Mouse (Mus musculus): ENCODE results near the gene Oxa1l. TPM values are rescaled to one million over a fixed set of nuclear protein-coding genes. Genes with fewer than 3 reads are reported as not detected.

Oxa1l gene
- polyA plus RNA-seq, 1 experiment = not detected

DNA sequence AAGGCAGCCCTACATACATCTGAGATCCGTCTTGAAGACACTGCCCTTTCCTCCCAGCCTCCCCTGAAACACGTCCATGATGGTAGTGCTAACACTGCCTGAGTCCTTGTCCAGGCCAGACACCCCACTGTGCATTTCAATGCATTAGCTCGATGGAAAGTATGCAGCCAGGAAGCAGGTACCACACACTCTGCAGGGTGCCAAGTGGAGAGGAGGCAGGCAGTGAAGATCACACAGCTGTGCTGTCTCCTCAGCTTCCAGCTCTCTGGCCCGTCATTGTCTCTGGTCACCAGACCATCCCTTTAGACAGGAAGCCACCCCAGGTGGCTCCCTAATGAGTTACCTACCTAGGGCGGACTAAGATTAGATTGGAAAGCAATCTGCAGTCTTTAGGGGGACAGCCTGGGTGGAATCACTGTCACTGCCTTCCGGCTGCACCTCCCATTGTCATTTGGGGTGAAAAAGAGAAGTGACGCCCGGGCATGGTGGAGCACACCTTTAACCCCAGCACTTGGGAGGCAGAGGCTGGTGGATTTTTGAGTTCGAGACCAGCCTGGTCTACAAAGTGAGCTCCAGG, 51.5 kb downstream of the Oxa1l start:
- H3K4me3 ChIP-seq (ENCODE audit: insufficient read depth, low read depth, low read length) = no peak overlapping the region
- WGBS = 65% methylated on average over 9 of the region's 9 CpGs
- peaks cover 7% of the 10 kb centered on the region; the same call in 1 of the 2 replicates for H3K4me1 ChIP-seq (ENCODE audit: control insufficient read depth, insufficient read depth, low read length)
- no peak overlapping the region for H3K27ac ChIP-seq (ENCODE audit: insufficient read depth, low read depth, low read length)
- TF ChIP-seq CTCF (IDR thresholded peaks at IDR 0.05; ENCODE audit: insufficient read depth, low read depth, low read length) (no peak), POLR2A (IDR thresholded peaks at IDR 0.05; ENCODE audit: insufficient read depth, low read depth, low read length) (no peak)

DNA sequence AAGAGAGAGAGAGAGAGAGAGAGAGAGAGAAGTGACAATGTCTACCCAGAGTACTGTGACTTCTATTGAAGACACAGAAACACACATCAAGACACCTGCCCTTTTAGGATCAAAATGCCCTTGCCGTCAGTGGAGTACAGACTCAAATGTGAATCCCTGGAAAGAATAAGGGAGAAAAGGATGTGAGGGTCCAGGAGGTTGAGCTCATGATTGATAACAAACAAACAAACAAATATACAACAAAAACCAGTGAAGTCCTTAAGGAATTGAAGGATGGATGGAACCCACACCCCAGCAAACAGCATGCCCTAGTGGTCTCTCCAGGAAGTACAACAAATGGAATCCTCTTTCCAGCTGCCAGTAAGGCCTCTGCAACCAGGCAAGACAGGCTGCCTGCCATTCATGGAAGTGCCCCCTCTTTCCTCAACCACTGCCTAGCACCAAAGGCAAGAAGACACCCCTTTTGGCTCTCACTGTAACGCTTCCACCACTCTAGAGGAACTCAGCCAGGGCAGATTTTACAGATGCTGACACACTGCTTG, 52.1 kb downstream of the Oxa1l start:
- TF ChIP-seq CTCF (IDR thresholded peaks at IDR 0.05; ENCODE audit: insufficient read depth, low read depth, low read length) (0 out of 2 replicates have a peak, but pooled peaks have one; percentile 3), POLR2A (IDR thresholded peaks at IDR 0.05; ENCODE audit: insufficient read depth, low read depth, low read length) (no peak)
- Histone ChIP-seq H3K4me3 (ENCODE audit: insufficient read depth, low read depth, low read length) (no peak overlapping the region), H3K4me1 (ENCODE audit: control insufficient read depth, insufficient read depth, low read length) (peaks cover 8% of the 10 kb centered on the region; the same call in 1 of the 2 replicates), H3K27ac (ENCODE audit: insufficient read depth, low read depth, low read length) (no peak overlapping the region)
- WGBS = 37% methylated on average over 2 of the region's 2 CpGs

DNA sequence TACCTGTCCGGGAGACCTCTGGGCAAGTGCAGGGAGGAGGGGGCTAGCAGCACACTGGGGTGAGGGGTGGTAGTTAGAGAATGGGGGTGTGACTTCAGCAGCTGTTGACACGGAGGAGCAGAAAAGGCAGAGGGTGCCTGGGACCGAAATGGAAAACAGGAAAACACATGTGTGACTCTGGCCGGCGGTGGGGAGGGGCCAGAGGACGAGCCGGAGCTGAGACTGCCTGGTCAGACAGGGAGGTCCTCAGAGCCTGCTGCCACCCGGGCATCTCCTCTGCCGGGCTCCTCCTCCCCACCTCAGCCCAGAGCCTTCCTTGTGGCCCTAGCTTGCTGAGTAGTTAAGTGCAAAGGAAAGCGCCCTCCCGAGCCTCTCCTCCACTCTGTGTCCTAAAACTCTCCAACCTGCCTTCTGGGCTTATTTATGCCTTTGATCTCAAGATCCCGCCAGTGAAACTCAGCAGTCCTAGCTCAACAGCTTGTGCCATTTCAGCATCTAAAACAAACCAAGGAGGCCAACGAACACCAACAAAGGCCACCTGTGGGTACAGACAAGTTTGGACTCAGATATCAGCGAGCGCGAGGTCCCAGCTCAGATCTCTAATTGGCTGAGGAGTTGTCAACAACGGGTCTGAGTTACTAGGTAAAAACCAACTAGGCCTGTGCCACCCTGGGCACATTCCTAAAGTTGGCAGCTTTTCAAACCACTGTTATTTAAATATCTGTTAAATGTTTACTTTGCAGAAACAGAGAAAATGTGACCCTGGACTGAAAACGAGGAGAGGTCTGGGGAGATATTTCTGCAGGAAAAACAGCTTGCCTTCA, 53.5 kb downstream of the Oxa1l start:
- H3K4me3 ChIP-seq (ENCODE audit: insufficient read depth, low read depth, low read length) = peak overlapping the region; percentile 3; the same call in 1 of the 2 replicates
- WGBS = 32% methylated on average over 18 of the region's 18 CpGs

DNA sequence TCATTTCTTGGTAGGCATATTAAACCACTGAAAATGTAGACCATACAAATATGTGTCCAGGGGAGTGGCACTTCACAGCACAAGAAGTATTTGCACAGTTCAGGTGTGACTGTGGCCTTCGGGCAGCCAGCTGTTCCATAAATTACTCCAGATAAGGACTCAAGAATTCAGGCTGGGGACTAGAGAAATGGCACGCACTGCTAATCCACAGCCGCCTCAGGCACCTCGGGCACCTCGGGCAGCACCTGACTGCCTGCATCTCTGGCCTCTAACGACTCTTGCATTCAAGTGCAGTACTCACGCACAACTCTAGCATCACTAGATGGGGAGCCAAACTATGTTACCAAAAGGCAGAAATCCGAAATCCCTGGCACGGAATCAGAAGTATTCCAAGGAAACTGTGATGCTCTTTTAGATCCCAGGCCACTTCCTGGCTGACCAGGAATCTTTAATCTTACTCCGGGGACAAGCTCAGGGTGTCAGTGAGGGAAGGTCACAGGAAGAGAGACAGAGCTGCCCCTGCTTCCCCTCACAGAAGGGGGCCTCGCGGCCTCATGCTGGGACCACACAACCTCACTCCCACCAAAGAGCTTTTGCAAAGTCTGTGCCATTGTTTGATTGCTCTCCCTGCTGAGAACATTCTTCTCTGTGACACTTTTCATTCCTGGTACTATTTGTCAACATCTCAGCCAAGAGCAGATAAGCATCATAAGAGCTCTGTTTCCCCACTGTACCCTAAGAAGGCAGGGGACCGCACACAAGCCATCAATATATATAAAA, 54.8 kb downstream of the Oxa1l start:
- TF ChIP-seq CTCF (IDR thresholded peaks at IDR 0.05; ENCODE audit: insufficient read depth, low read depth, low read length) = no peak
- 51% methylated on average over 13 of the region's 13 CpGs for WGBS
- Histone ChIP-seq H3K4me1 (ENCODE audit: control insufficient read depth, insufficient read depth, low read length) (peaks cover 8% of the 10 kb centered on the region; the same call in 1 of the 2 replicates), H3K4me3 (ENCODE audit: insufficient read depth, low read depth, low read length) (no peak overlapping the region), H3K27ac (ENCODE audit: insufficient read depth, low read depth, low read length) (no peak overlapping the region)

More for the DNA sequence above, 53.5 kb downstream of the Oxa1l start:
- no peak for TF ChIP-seq CTCF (IDR thresholded peaks at IDR 0.05; ENCODE audit: insufficient read depth, low read depth, low read length)
- TF ChIP-seq POLR2A (IDR thresholded peaks at IDR 0.05; ENCODE audit: insufficient read depth, low read depth, low read length) = no peak
- Histone ChIP-seq H3K27ac (ENCODE audit: insufficient read depth, low read depth, low read length) (no peak overlapping the region), H3K4me1 (ENCODE audit: control insufficient read depth, insufficient read depth, low read length) (peaks cover 8% of the 10 kb centered on the region; the same call in 1 of the 2 replicates)

DNA sequence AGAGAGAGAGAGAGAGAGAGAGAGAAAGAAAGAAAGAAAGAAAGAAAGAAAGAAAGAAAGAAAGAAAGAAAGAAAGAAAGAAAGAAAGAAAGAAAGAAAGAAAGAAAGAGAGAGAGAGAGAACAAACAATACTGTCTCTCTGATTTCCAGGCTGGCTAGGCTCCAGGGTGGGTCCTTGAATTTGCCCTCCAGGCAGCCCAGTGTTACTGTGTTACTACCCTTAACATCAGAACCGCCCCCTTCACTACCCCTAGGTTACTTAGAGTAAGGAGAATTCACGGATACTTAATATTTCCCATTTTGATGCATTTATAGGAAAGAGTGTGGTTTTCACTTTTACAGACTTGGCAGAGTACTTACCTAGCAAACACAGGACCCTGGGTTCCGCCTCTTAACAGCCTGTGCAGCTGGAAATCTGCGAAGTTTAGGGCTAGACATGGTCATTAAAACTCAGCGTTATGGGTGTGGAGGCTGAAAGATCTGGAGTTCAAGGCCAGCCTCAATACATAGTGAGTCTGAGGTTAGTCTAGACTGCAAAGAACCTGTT, 55.7 kb downstream of the Oxa1l start:
- TF ChIP-seq POLR2A (IDR thresholded peaks at IDR 0.05; ENCODE audit: insufficient read depth, low read depth, low read length) = no peak
- no peak for TF ChIP-seq CTCF (IDR thresholded peaks at IDR 0.05; ENCODE audit: insufficient read depth, low read depth, low read length)
- Histone ChIP-seq H3K4me3 (ENCODE audit: insufficient read depth, low read depth, low read length) (no peak overlapping the region), H3K27ac (ENCODE audit: insufficient read depth, low read depth, low read length) (no peak overlapping the region), H3K4me1 (ENCODE audit: control insufficient read depth, insufficient read depth, low read length) (peaks cover 8% of the 10 kb centered on the region; the same call in 1 of the 2 replicates)
- WGBS = 73% methylated on average over 5 of the region's 5 CpGs

DNA sequence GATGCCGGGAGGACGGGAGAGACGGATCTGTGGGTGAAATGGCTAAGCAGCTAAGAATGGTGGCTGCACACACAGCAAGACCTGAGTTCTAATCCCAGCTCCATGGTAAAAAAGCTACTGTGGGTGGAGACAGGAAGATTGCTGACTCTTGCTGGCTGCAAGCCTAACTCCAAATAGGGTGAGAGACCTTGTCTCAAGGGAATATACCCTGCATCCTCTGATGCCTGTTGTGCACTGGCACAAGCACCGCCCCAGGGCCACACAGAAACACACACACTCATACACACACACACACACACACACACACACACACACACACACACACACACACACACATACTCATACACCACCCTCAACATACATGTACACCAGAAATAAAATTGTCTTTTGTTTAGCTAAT, 56.2 kb downstream of the Oxa1l start:
- WGBS = 84% methylated on average over 4 of the region's 4 CpGs
- peaks cover 8% of the 10 kb centered on the region; the same call in 1 of the 2 replicates for H3K4me1 ChIP-seq (ENCODE audit: control insufficient read depth, insufficient read depth, low read length)
- H3K27ac ChIP-seq (ENCODE audit: insufficient read depth, low read depth, low read length) = no peak overlapping the region
- TF ChIP-seq CTCF (IDR thresholded peaks at IDR 0.05; ENCODE audit: insufficient read depth, low read depth, low read length) (no peak), POLR2A (IDR thresholded peaks at IDR 0.05; ENCODE audit: insufficient read depth, low read depth, low read length) (no peak)
- H3K4me3 ChIP-seq (ENCODE audit: insufficient read depth, low read depth, low read length) = no peak overlapping the region

DNA sequence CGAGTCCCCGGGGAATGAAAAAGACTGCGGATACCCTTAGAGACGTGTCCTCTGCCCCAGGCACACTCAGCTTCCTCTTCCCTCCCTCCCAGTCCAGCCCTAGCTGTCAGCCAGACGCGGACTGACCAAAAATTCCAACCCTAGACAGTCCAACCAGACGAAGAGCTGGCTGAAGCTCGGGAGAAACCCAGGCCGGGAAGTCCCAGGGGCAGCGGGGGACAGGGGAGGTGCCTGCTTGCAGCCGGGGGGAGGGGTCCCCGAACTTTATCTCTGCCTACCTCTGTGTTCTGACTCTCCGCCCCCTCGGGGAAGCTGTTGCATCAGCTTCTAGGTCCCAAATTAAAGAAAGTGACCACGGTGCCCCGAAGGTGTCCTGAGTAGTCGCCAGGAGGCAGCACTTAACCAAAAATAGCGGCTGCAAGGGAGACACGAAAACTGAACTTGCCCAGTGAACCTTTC, 57.0 kb downstream of the Oxa1l start, which contains the start of gene Slc7a7:
TSS of gene Slc7a7 (minus strand) at position 158 of the 459 bp plus-strand sequence.
- no peak within 1 kb of the TSS for H3K27ac ChIP-seq (ENCODE audit: insufficient read depth, low read depth, low read length)
- no peak for TF ChIP-seq CTCF (IDR thresholded peaks at IDR 0.05; ENCODE audit: insufficient read depth, low read depth, low read length)
- no peak for TF ChIP-seq POLR2A (IDR thresholded peaks at IDR 0.05; ENCODE audit: insufficient read depth, low read depth, low read length)
- 34% methylated on average over 19 of the region's 19 CpGs for WGBS
- H3K4me1 ChIP-seq (ENCODE audit: control insufficient read depth, insufficient read depth, low read length) = peaks cover 8% of the 10 kb centered on the region; the same call in 1 of the 2 replicates
- H3K4me3 ChIP-seq (ENCODE audit: insufficient read depth, low read depth, low read length) = no peak within 1 kb of the TSS

Other genes starting within 250 kb of the Oxa1l start
- gene Dad1, start 106.7 kb upstream of the Oxa1l start, polyA plus RNA-seq (2012; ENCODE audit: insufficient read depth, insufficient read length, low replicate concordance, missing spikeins) = not detected in 2 replicates
- gene Abhd4, start 106.6 kb upstream of the Oxa1l start, polyA plus RNA-seq (2012; ENCODE audit: insufficient read depth, insufficient read length, low replicate concordance, missing spikeins) = not detected in 2 replicates
- not detected in 2 replicates for gene Olfr49, start 75.9 kb upstream of the Oxa1l start, polyA plus RNA-seq (2012; ENCODE audit: insufficient read depth, insufficient read length, low replicate concordance, missing spikeins)
- not detected in 2 replicates for gene Slc7a7, start 56.9 kb downstream of the Oxa1l start, polyA plus RNA-seq (2012; ENCODE audit: insufficient read depth, insufficient read length, low replicate concordance, missing spikeins)
- not detected in 2 replicates for gene Mrpl52, start 66.1 kb downstream of the Oxa1l start, polyA plus RNA-seq (2012; ENCODE audit: insufficient read depth, insufficient read length, low replicate concordance, missing spikeins)
- gene Mmp14, start 70.8 kb downstream of the Oxa1l start, polyA plus RNA-seq (2012; ENCODE audit: insufficient read depth, insufficient read length, low replicate concordance, missing spikeins) = not detected in 2 replicates
- not detected in 2 replicates for gene Lrp10, start 103.3 kb downstream of the Oxa1l start, polyA plus RNA-seq (2012; ENCODE audit: insufficient read depth, insufficient read length, low replicate concordance, missing spikeins)
- not detected in 2 replicates for gene Rem2, start 115.3 kb downstream of the Oxa1l start, polyA plus RNA-seq (2012; ENCODE audit: insufficient read depth, insufficient read length, low replicate concordance, missing spikeins)
- gene Prmt5, start 156.7 kb downstream of the Oxa1l start, polyA plus RNA-seq (2012; ENCODE audit: insufficient read depth, insufficient read length, low replicate concordance, missing spikeins) = not detected in 2 replicates
- gene Haus4, start 193.8 kb downstream of the Oxa1l start, polyA plus RNA-seq (2012; ENCODE audit: insufficient read depth, insufficient read length, low replicate concordance, missing spikeins) = not detected in 2 replicates
- gene Ajuba, start 216.7 kb downstream of the Oxa1l start, polyA plus RNA-seq (2012; ENCODE audit: insufficient read depth, insufficient read length, low replicate concordance, missing spikeins) = not detected in 2 replicates
- not detected in 2 replicates for gene 4931414P19Rik, start 245.2 kb downstream of the Oxa1l start, polyA plus RNA-seq (2012; ENCODE audit: insufficient read depth, insufficient read length, low replicate concordance, missing spikeins)

All from olfactory bulb, adult 2 months (tissue).